Comparison of ENCODE assay signal across 13 mouse cellular contexts in genomic region chr9:42785173-42785830, GRCm38 (mm10).
"Had no signal": no experiment of that assay in that cellular context is flagged by ENCODE, and none has a peak within 500 bp of the region (broad histone marks: within the 10 kb centered on the region; RNA-seq: fewer than 3 reads in every experiment).

No protein-coding gene starts in this region.

- H3K9ac ChIP-seq: liver, embryonic 15.5 days; midbrain, embryonic 15.5 days had no signal

- H3K27ac ChIP-seq: kidney, postnatal 0 days; limb, embryonic 10.5 days; liver, embryonic 15.5 days; midbrain, embryonic 15.5 days had no signal

- H3K4me1 ChIP-seq: liver, embryonic 15.5 days had no signal

- DNase-seq: kidney, adult 2 months; kidney, postnatal 36 days; lung, adult 2 months; lung, postnatal 36 days; retina, postnatal 1 day; right cerebral cortex, postnatal 14 days; thymus, postnatal 4 days had no signal

- H3K4me2 ChIP-seq: liver, embryonic 11.5 days; liver, embryonic 15.5 days; midbrain, embryonic 15.5 days had no signal

- ATAC-seq: lung, postnatal 0 days; midbrain, embryonic 15.5 days had no signal

- H3K36me3 ChIP-seq: limb, embryonic 10.5 days; liver, embryonic 15.5 days; midbrain, embryonic 15.5 days had no signal

- H3K4me3 ChIP-seq: limb, embryonic 10.5 days; liver, embryonic 15.5 days; midbrain, embryonic 15.5 days had no signal

- H3K27me3 ChIP-seq: midbrain, embryonic 15.5 days had no signal

- H3K9me3 ChIP-seq: limb, embryonic 10.5 days; liver, embryonic 15.5 days; midbrain, embryonic 15.5 days had no signal
